Mouse (Mus musculus) hindbrain, embryonic 11.5 days (tissue): ENCODE results near the gene Mast2. TPM values are rescaled to one million over a fixed set of nuclear protein-coding genes. Genes with fewer than 3 reads are reported as not detected.

Experiments used
- ATAC-seq: fragments of 200-750 bp; cut with Nextera tagmentation; 2 replicates; pipeline ENCODE4 v1.8.0; 2017; ENCODE audit warnings: mild to moderate bottlenecking, moderate TSS enrichment, moderate library complexity; ENCODE audit not compliant: low FRiP score
- DNase-seq: peaks from one replicate; pipeline ENCODE4 v3.0.0-alpha.2; 2015; ENCODE audit warnings: low spot score
- H3K27ac ChIP-seq: fragments of 300-500 bp; sonication (generic); 2 replicates; pipeline ENCODE4 v1.5.1; 2014; ENCODE audit warnings: mild to moderate bottlenecking, low read depth, low read length
- H3K27me3 ChIP-seq: fragments of 300-500 bp; sonication (generic); 2 replicates; pipeline ENCODE4 v1.6.1; 2014; ENCODE audit warnings: mild to moderate bottlenecking, low read length, moderate library complexity, mixed read lengths; ENCODE audit not compliant: control insufficient read depth, insufficient read depth
- H3K36me3 ChIP-seq: fragments of 300-500 bp; sonication (generic); 2 replicates; pipeline ENCODE4 v1.6.1; 2014; ENCODE audit warnings: mild to moderate bottlenecking, low read length, moderate library complexity, mixed read lengths; ENCODE audit not compliant: control insufficient read depth, insufficient read depth
- H3K4me1 ChIP-seq: fragments of 300-500 bp; sonication (generic); replicated peaks from 2 replicates; pipeline ENCODE4 v1.6.1; 2014; ENCODE audit warnings: low read length, mixed read lengths; ENCODE audit not compliant: control insufficient read depth, insufficient read depth
- H3K4me2 ChIP-seq: fragments of 300-500 bp; sonication (generic); replicated peaks from 2 replicates; pipeline ENCODE4 v1.6.1; 2014; ENCODE audit warnings: mild to moderate bottlenecking, low read depth, low read length
- H3K4me3 ChIP-seq: fragments of 300-500 bp; sonication (generic); 2 replicates; pipeline ENCODE4 v1.5.1; 2014; ENCODE audit warnings: low read depth, low read length
- H3K9ac ChIP-seq: fragments of 300-500 bp; sonication (generic); 2 replicates; pipeline ENCODE4 v1.6.1; 2014; ENCODE audit warnings: low read depth, low read length
- H3K9me3 ChIP-seq: fragments of 300-500 bp; sonication (generic); 2 replicates; pipeline ENCODE4 v1.6.1; 2016; ENCODE audit warnings: low read length; ENCODE audit not compliant: control insufficient read depth
- WGBS: fragments of 180-500 bp; shearing (Covaris S2); extraction: QIAGEN DNeasy Blood & Tissue Kit; methylation state at CpG from one replicate; pipeline ENCODE4 v1.1.7; 2014; 5-methylcytosine and 5-hydroxymethylcytosine counted together
- polyA plus RNA-seq: library from polyadenylated mRNA; unstranded; fragments of >200 nt; fragmentation: Nextera tagmentation; extraction: Ambion mirVana; gene quantifications from 2 replicates; pipeline ENCODE4 v1.2.1, GENCODE M21; 2014

Gene Mast2
- polyA plus RNA-seq: 31.9 and 59.0 TPM in 2 replicates

- DNase-seq (peak; percentile 97), ATAC-seq (peak; percentile 89)
- no peaks in the 10 kb centered on the region; the same call in 1 of the 2 replicates for H3K4me1 ChIP-seq
- H3K27ac ChIP-seq: peak within 1 kb of the TSS; percentile 93
- peak within 1 kb of the TSS; percentile 91 for H3K9ac ChIP-seq
- peak within 1 kb of the TSS; percentile 96 for H3K4me3 ChIP-seq
- H3K4me2 ChIP-seq: peak within 1 kb of the TSS; percentile 65
- H3K36me3 ChIP-seq: no peaks in the 10 kb centered on the region
- no peaks in the 10 kb centered on the region for H3K9me3 ChIP-seq
- no peaks in the 10 kb centered on the region for H3K27me3 ChIP-seq
- WGBS: 4% methylated on average over 24 of the region's 68 CpGs
Observed at GRCm38 (mm10) chr4:116464126-116464981, at the start of gene Mast2. Mast2 (minus strand) TSS chr4:116464183.

- Histone ChIP-seq H3K9me3 (no peaks in the 10 kb centered on the region), H3K4me3 (peak within 1 kb of the TSS; percentile 60), H3K4me1 (peaks cover 3% of the 10 kb centered on the region), H3K27me3 (no peaks in the 10 kb centered on the region), H3K9ac (peak within 1 kb of the TSS; percentile 84), H3K27ac (peak within 1 kb of the TSS; percentile 89), H3K4me2 (peak within 1 kb of the TSS; percentile 71), H3K36me3 (no peaks in the 10 kb centered on the region)
- ATAC-seq: peak; percentile 97
- DNase-seq: peak; percentile 96
- under 1% methylated on average over 55 of the region's 55 CpGs for WGBS
Observed at GRCm38 (mm10) chr4:116507425-116508218, 43.6 kb upstream of the Mast2 start, which contains the start of gene Ipp. Ipp (plus strand) TSS chr4:116507549.

DNA sequence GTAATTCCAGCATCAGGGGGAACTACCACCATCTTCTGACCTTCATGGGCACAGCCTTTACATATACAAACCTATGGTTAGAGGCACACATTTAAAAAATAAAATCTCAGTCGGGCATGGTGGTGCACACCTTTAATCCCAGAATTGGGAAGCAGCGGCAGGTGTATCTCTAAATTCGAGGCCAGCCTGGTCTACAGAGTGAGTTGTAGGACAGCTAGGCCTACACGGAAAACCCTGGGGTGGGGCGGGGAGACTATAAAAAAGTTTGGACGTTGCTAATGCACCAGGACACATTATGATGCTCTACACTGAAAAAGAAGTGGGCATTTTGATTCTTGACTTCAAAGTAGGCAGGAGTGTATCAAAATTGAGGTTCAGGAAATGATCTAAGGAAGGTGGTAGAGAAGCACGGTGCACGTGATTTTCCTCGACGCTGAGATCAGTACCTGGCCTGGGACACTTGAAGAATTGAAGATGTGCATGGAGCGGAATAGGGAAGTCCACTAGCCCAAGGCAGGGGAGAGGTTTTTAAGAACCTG is 43.0 kb upstream of the Mast2 start:
- 29% methylated on average over 11 of the region's 11 CpGs for WGBS

GRCm38 (mm10) chr4:116499978-116500377 is 36.0 kb upstream of the Mast2 start:
- Histone ChIP-seq H3K36me3 (no peaks in the 10 kb centered on the region), H3K4me1 (no peaks in the 10 kb centered on the region), H3K27me3 (no peaks in the 10 kb centered on the region), H3K9me3 (no peaks in the 10 kb centered on the region), H3K4me2 (no peak overlapping the region), H3K9ac (no peak overlapping the region), H3K4me3 (no peak overlapping the region), H3K27ac (no peak overlapping the region)
- 81% methylated on average over 3 of the region's 3 CpGs for WGBS
- no peak for ATAC-seq
- no peak for DNase-seq

More for the DNA sequence above, 43.0 kb upstream of the Mast2 start:
- peaks cover 3% of the 10 kb centered on the region for H3K4me1 ChIP-seq
- H3K4me2 ChIP-seq: peak overlapping the region; percentile 71
- DNase-seq (no peak), ATAC-seq (peak; percentile 50)
- peak overlapping the region; percentile 84 for H3K9ac ChIP-seq
- H3K9me3 ChIP-seq: no peaks in the 10 kb centered on the region
- H3K4me3 ChIP-seq: peak overlapping the region; percentile 60
- H3K27ac ChIP-seq: 0 out of 2 replicates have a peak overlapping the region, but pooled peaks have one; percentile 45
- H3K27me3 ChIP-seq: no peaks in the 10 kb centered on the region
- H3K36me3 ChIP-seq: no peaks in the 10 kb centered on the region

- no peaks in the 10 kb centered on the region for H3K4me1 ChIP-seq
- H3K27me3 ChIP-seq: no peaks in the 10 kb centered on the region
- no peak overlapping the region for H3K27ac ChIP-seq
- no peak overlapping the region for H3K4me2 ChIP-seq
- no peak overlapping the region for H3K9ac ChIP-seq
- WGBS: 85% methylated on average over 5 of the region's 5 CpGs
- H3K4me3 ChIP-seq: no peak overlapping the region
- no peak for DNase-seq
- ATAC-seq: no peak
- no peaks in the 10 kb centered on the region for H3K36me3 ChIP-seq
- H3K9me3 ChIP-seq: no peaks in the 10 kb centered on the region
Observed at GRCm38 (mm10) chr4:116493646-116494045, 29.7 kb upstream of the Mast2 start.

DNA sequence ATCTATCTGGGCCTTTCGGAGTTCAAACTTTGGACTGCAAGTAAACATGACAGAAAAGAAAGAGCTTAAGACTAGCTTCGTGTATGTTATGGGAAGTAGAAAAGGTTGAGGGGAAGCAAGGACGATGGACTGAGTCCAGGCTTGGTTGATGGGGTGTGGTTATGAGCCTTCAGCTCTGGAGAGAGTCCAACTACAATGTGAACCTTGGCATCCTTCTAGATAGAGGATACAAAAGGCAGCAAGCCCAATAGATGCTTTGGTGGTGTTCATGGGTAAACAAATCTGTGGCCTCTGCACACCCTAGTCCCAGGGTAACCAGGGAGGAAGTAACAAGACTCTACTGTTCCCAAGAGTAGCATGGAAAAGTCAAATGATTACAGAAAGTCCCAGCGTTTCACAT is 28.5 kb upstream of the Mast2 start:
- Histone ChIP-seq H3K9me3 (no peaks in the 10 kb centered on the region), H3K27ac (no peak overlapping the region), H3K27me3 (no peaks in the 10 kb centered on the region), H3K9ac (no peak overlapping the region), H3K36me3 (no peaks in the 10 kb centered on the region), H3K4me2 (no peak overlapping the region), H3K4me1 (no peaks in the 10 kb centered on the region), H3K4me3 (no peak overlapping the region)
- WGBS: 79% methylated on average over 4 of the region's 4 CpGs
- ATAC-seq (no peak), DNase-seq (no peak)

DNA sequence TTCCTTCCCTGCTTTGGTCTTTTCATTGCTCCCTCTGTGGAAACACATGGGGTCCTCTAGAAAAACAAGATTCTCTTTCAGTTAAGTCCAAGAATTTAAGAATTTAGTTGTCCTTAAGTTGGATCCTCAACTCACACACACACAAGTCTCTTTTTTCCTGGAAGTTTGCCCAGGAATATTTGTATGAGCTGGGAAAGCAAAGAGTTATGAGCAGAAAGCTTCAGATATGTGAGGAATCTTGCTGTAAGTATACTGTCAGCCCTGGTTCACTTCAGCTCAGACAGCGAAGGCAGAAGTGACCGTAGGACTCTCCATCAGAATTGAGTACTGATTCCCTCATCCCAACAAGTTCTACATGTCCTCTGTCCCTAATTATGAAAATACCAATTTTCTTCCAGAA is 27.9 kb upstream of the Mast2 start:
- Histone ChIP-seq H3K27me3 (no peaks in the 10 kb centered on the region), H3K36me3 (no peaks in the 10 kb centered on the region), H3K4me2 (no peak overlapping the region), H3K4me1 (no peaks in the 10 kb centered on the region), H3K4me3 (no peak overlapping the region), H3K9me3 (no peaks in the 10 kb centered on the region), H3K27ac (no peak overlapping the region), H3K9ac (no peak overlapping the region)
- ATAC-seq (no peak), DNase-seq (no peak)
- 91% methylated on average over 2 of the region's 2 CpGs for WGBS

GRCm38 (mm10) chr4:116491119-116491536 is 27.1 kb upstream of the Mast2 start:
- Histone ChIP-seq H3K27me3 (no peaks in the 10 kb centered on the region), H3K36me3 (no peaks in the 10 kb centered on the region), H3K9ac (no peak overlapping the region), H3K4me1 (no peaks in the 10 kb centered on the region), H3K4me2 (no peak overlapping the region), H3K4me3 (no peak overlapping the region), H3K27ac (no peak overlapping the region), H3K9me3 (no peaks in the 10 kb centered on the region)
- no peak for ATAC-seq
- 84% methylated on average over 2 of the region's 2 CpGs for WGBS
- DNase-seq: no peak
